Mouse (Mus musculus) MEL (cell line): Measurements from ENCODE around the gene Sec24c. TPM values are rescaled to one million over a fixed set of nuclear protein-coding genes. Genes with fewer than 3 reads are reported as not detected.

ENCODE experiments used
- DNase-seq: peaks from one replicate; pipeline ENCODE4 v3.0.0; 2011; ENCODE audit warnings: low read depth, low spot score
- H3K27ac ChIP-seq: 2 replicates; pipeline ENCODE4 v1.5.1; 2012; ENCODE audit warnings: low read depth, mild to moderate bottlenecking, control low read depth, low read length, moderate library complexity; ENCODE audit not compliant: control insufficient read depth
- H3K27me3 ChIP-seq, 2 experiments: fragments of 150-350 bp in 1 of 2; sonication (generic) in 1 of 2; 2 replicates each; pipeline ENCODE4 v1.6.1; 2012; ENCODE audit warnings: low read length in 2 of 2, mild to moderate bottlenecking in 2 of 2, improper control_type of control experiment in 1 of 2, moderate library complexity in 1 of 2; ENCODE audit not compliant: insufficient read depth in 2 of 2, control insufficient read depth in 1 of 2
- H3K36me3 ChIP-seq, 2 experiments: 2 replicates each; pipeline ENCODE4 v1.6.1; 2012 to 2014; ENCODE audit warnings: low read length in 2 of 2, improper control_type of control experiment in 1 of 2, inconsistent platforms in 1 of 2, mild to moderate bottlenecking in 1 of 2; ENCODE audit not compliant: insufficient read depth in 2 of 2, control insufficient read depth in 1 of 2
- H3K4me1 ChIP-seq, 2 experiments: fragments of 150-350 bp in 1 of 2; sonication (generic) in 1 of 2; 2 replicates each; pipeline ENCODE4 v1.6.1; 2012; ENCODE audit warnings: low read length in 2 of 2, improper control_type of control experiment in 1 of 2, mild to moderate bottlenecking in 1 of 2; ENCODE audit not compliant: insufficient read depth in 2 of 2, control insufficient read depth in 1 of 2
- H3K4me3 ChIP-seq, 2 experiments: fragments of 150-350 bp in 1 of 2; sonication (generic) in 1 of 2; 2 replicates each; pipeline ENCODE4 v1.5.1; 2012; ENCODE audit warnings: low read depth in 2 of 2, low read length in 2 of 2, mild to moderate bottlenecking in 2 of 2, moderate library complexity in 2 of 2, control low read depth in 1 of 2, improper control_type of control experiment in 1 of 2; ENCODE audit not compliant: control insufficient read depth in 1 of 2, insufficient read depth in 1 of 2
- H3K79me2 ChIP-seq: 2 replicates; pipeline ENCODE4 v1.6.1; 2012; ENCODE audit warnings: mild to moderate bottlenecking, low read length, moderate library complexity; ENCODE audit not compliant: control insufficient read depth, poor library complexity, insufficient read depth
- H3K9ac ChIP-seq: 2 replicates; pipeline ENCODE4 v1.6.1; 2012; ENCODE audit warnings: low read depth, mild to moderate bottlenecking, control low read depth, low read length, moderate library complexity; ENCODE audit not compliant: control insufficient read depth, poor library complexity, severe bottlenecking
- H3K9me3 ChIP-seq: fragments of 150-350 bp; sonication (generic); replicated peaks from 2 replicates; pipeline ENCODE4 v1.6.1; 2012; ENCODE audit warnings: mild to moderate bottlenecking, low read length, improper control_type of control experiment, moderate library complexity; ENCODE audit not compliant: insufficient read depth
- BHLHE40 ChIP-seq: IDR thresholded peaks from 2 replicates; pipeline ENCODE4 v1.6.1; 2012; ENCODE audit warnings: low read depth, mild to moderate bottlenecking, inconsistent platforms, low read length, improper control_type of control experiment, borderline replicate concordance
- CHD1 ChIP-seq: IDR thresholded peaks from 2 replicates; pipeline ENCODE4 v1.6.1; 2012; ENCODE audit warnings: low read depth, mild to moderate bottlenecking, inconsistent platforms, low read length, improper control_type of control experiment
- E2F4 ChIP-seq: IDR thresholded peaks from 2 replicates; pipeline ENCODE4 v1.6.1; 2011; ENCODE audit warnings: low read depth, low read length, improper control_type of control experiment, borderline replicate concordance
- ETS1 ChIP-seq: IDR thresholded peaks from 2 replicates; pipeline ENCODE4 v1.6.1; 2012; ENCODE audit warnings: low read depth, mild to moderate bottlenecking, inconsistent platforms, low read length, improper control_type of control experiment, moderate library complexity
- GABPA ChIP-seq: IDR thresholded peaks from 2 replicates; pipeline ENCODE4 v1.6.1; 2012; ENCODE audit warnings: low read depth, mild to moderate bottlenecking, inconsistent platforms, low read length, improper control_type of control experiment, moderate library complexity
- GATA1 ChIP-seq: IDR thresholded peaks from 2 replicates; pipeline ENCODE4 v1.6.1; 2011; ENCODE audit warnings: low read depth, low read length, improper control_type of control experiment
- HCFC1 ChIP-seq: IDR thresholded peaks from 2 replicates; pipeline ENCODE4 v1.6.1; 2012; ENCODE audit warnings: low read depth, mild to moderate bottlenecking, inconsistent platforms, low read length, improper control_type of control experiment, moderate library complexity
- KAT2A ChIP-seq: conservative IDR thresholded peaks from 2 replicates; pipeline ENCODE4 v1.6.1; 2012; ENCODE audit warnings: low read depth, low read length, improper control_type of control experiment, inconsistent platforms
- MYB ChIP-seq: IDR thresholded peaks from 2 replicates; pipeline ENCODE4 v1.6.1; 2011; ENCODE audit warnings: mild to moderate bottlenecking, low read depth, low read length, improper control_type of control experiment
- MYC ChIP-seq: IDR thresholded peaks from 2 replicates; pipeline ENCODE4 v1.6.1; 2011; ENCODE audit warnings: low read depth, mild to moderate bottlenecking, low read length, improper control_type of control experiment, moderate library complexity
- NELFE ChIP-seq: IDR thresholded peaks from 2 replicates; pipeline ENCODE4 v1.6.1; 2011; ENCODE audit warnings: low read depth, low read length, improper control_type of control experiment
- NRF1 ChIP-seq: IDR thresholded peaks from 2 replicates; pipeline ENCODE4 v1.6.1; 2014; ENCODE audit warnings: low read depth, mild to moderate bottlenecking, inconsistent platforms, low read length, improper control_type of control experiment, moderate library complexity; ENCODE audit not compliant: poor library complexity, insufficient read depth, severe bottlenecking
- POLR2AphosphoS2 ChIP-seq: IDR thresholded peaks from 2 replicates; pipeline ENCODE4 v1.6.1; 2011; ENCODE audit warnings: low read length, improper control_type of control experiment
- POLR2AphosphoS5 ChIP-seq: IDR thresholded peaks from 2 replicates; pipeline ENCODE4 v1.6.1; 2012; ENCODE audit warnings: low read depth, borderline replicate concordance, mild to moderate bottlenecking, inconsistent platforms, low read length, moderate library complexity, mixed read lengths
- RCOR1 ChIP-seq: IDR thresholded peaks from 2 replicates; pipeline ENCODE4 v1.6.1; 2012; ENCODE audit warnings: low read depth, mild to moderate bottlenecking, inconsistent platforms, low read length, improper control_type of control experiment
- SMC3 ChIP-seq: IDR thresholded peaks from 2 replicates; pipeline ENCODE4 v1.6.1; 2011; ENCODE audit warnings: low read depth, low read length, improper control_type of control experiment
- TBP ChIP-seq: IDR thresholded peaks from 2 replicates; pipeline ENCODE4 v1.8.0; 2011; ENCODE audit warnings: low read depth, low read length, improper control_type of control experiment
- TCF12 ChIP-seq: IDR thresholded peaks from 2 replicates; pipeline ENCODE4 v1.6.1; 2014; ENCODE audit warnings: low read depth, mild to moderate bottlenecking, inconsistent platforms, low read length, improper control_type of control experiment, moderate library complexity
- USF1 ChIP-seq: IDR thresholded peaks from 2 replicates; pipeline ENCODE4 v1.6.1; 2014; ENCODE audit warnings: low read depth, mild to moderate bottlenecking, inconsistent platforms, low read length, improper control_type of control experiment, moderate library complexity
- ZMIZ1 ChIP-seq: IDR thresholded peaks from 2 replicates; pipeline ENCODE4 v1.6.1; 2012; ENCODE audit warnings: low read depth, mild to moderate bottlenecking, inconsistent platforms, low read length, improper control_type of control experiment, moderate library complexity
- ZNF384 ChIP-seq: IDR thresholded peaks from 2 replicates; pipeline ENCODE4 v1.6.1; 2012; ENCODE audit warnings: low read depth, mild to moderate bottlenecking, inconsistent platforms, low read length, improper control_type of control experiment
- polyA plus RNA-seq, 2 experiments: library from polyadenylated mRNA; stranded (reverse) in 1 of 2; unstranded in 1 of 2; fragments of >175 nt in 1 of 2; fragments of >200 nt in 1 of 2; gene quantifications; 2 replicates each; pipeline versions ENCODE4 v1.2.1 to v1.2.4; 2012; ENCODE audit warnings: low replicate concordance in 2 of 2, low read depth in 1 of 2; ENCODE audit not compliant: insufficient read length in 2 of 2, insufficient read depth in 1 of 2, missing spikeins in 1 of 2
- total RNA-seq: library from RNA; depleted of rRNA; stranded (reverse); fragments of 300-350 nt; gene quantifications from 2 replicates; pipeline ENCODE4 v1.2.3, GENCODE M21; 2012

Gene Sec24c
- total and polyA plus RNA-seq, 3 experiments, result 83.9 to 263 (median 121) TPM

DNA sequence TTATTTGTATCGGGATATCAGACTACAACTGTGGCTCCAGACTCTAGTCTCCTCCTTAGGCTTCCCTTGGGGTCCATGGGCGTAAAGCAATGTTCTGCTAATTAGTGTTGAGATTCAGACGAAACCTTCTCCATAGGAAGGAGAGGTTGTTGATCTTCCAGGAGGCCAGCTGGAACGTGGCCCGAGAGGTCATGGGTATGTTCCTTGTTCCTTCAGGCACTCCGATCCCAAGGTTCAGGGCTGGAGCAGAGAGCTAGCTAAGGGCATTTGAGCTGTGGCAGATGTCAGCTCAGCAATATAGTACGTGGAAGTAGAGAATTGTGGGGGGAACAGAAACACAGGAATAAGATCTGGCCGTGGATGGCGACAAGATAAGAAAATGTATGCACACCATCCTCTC lies 18.4 kb upstream of the Sec24c start:
- Histone ChIP-seq H3K9me3 (no peaks in the 10 kb centered on the region), H3K4me3 (no peak overlapping the region), H3K79me2 (no peaks in the 10 kb centered on the region)
- DNase-seq, result no peak
- TF ChIP-seq ETS1 (no peak), CHD1 (no peak), GABPA (no peak), SMC3 (no peak), KAT2A (no peak), TCF12 (no peak), BHLHE40 (no peak)
- TF ChIP-seq, all 39 proteins: peak for 0
- H3K4me1 ChIP-seq, result peaks cover 0 to 11% of the 10 kb centered on the region in 2 experiments; a peak in 2 of 4 replicates
- peaks cover 0 to 3% of the 10 kb centered on the region in 2 experiments; a peak in 1 of 4 replicates for H3K36me3 ChIP-seq
- no peak overlapping the region for H3K9ac ChIP-seq
- H3K27ac ChIP-seq, result no peak overlapping the region
- no peaks in the 10 kb centered on the region for H3K27me3 ChIP-seq

DNA sequence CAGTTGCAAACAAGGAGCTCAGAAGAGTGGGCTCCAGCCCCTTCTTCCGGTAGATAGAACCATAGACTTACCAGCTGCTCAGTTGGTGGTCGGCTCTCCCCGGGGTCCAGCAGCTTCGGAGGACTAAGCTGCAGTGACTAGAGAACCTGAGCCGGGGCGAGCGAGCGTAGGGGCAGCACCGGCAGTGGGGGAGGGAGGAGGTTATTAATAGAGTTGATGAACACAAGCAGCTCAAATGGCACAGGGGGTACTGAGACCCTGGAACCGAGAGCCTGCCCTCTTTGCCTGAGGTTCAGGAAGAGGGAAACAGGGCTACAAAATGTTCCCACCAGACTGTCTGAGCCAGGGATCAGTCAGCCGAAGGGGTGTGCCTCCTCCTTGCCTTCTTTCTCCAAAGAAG lies 17.7 kb upstream of the Sec24c start, which contains the start of gene Myoz1:
TSS of gene Myoz1 (minus strand) at position 180 of the 400 bp plus-strand sequence.
- Histone ChIP-seq H3K4me1 (peaks cover 0 to 11% of the 10 kb centered on the region in 2 experiments; a peak in 2 of 4 replicates), H3K4me3 (no peak within 1 kb of the TSS), H3K9ac (no peak within 1 kb of the TSS), H3K79me2 (no peaks in the 10 kb centered on the region), H3K27ac (no peak within 1 kb of the TSS), H3K9me3 (no peaks in the 10 kb centered on the region), H3K36me3 (peaks cover 0 to 3% of the 10 kb centered on the region in 2 experiments; a peak in 1 of 4 replicates), H3K27me3 (no peaks in the 10 kb centered on the region)
- no peak for DNase-seq
- TF ChIP-seq POLR2AphosphoS5 (no peak), ZMIZ1 (no peak), GATA1 (no peak), TBP (no peak), KAT2A (no peak), MYB (no peak), NRF1 (no peak), USF1 (no peak), POLR2AphosphoS2 (no peak), NELFE (no peak), ZNF384 (no peak), HCFC1 (no peak), E2F4 (no peak), BHLHE40 (no peak), GABPA (no peak), RCOR1 (no peak), MYC (no peak)
- TF ChIP-seq, all 39 proteins: peak for 0
